Mouse (Mus musculus): ENCODE measurements around the gene Kidins220.

DNA sequence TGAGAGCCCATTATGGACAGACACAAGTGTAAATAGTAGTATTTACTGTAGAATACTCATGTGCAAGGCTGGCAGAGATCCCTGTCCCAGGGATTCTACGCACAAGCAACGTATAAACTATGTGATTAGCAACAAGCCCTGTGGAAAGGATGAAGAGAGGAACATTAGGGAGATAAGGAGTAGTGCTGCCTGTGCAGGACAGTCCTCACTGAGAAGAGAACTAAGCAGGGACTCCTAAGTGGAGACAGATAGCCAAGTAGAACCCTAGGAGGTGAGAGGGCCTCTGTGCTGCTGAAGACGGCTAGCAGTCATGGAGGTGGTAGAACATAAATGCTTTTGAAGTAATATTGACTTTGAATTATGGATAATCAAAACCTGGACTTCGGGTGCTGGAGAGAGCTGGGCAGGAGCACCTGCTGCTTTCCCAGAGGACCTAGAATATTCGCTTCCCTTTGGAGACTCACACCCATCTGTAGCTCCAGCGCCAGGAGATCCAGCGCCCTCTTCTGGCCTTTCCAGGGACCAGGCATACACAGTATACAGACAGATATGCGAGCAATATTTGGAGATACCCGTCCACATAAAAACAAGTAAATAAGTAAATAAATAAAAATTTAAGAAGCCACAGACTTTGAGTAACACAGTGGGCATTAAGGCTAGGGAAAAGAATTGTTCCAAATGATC, 50.3 kb downstream of the Kidins220 start:
- TF ChIP-seq CTCF (IDR thresholded peaks at IDR 0.05; ENCODE audit: low read depth, low read length) (peak; percentile 81), POLR2A (IDR thresholded peaks at IDR 0.05; ENCODE audit: insufficient read depth, low read length) (no peak)

All from ES-Bruce4 (cell line).